Mouse (Mus musculus) left cerebral cortex, adult 11 months (tissue): ENCODE measurements around the gene Dlk2.
A peak's percentile ranks its signal among the peaks of the same experiment; 100 is the strongest.

ENCODE experiments used
- DNase-seq: peaks from one replicate; pipeline ENCODE4 v3.0.0; 2022; ENCODE audit warnings: low spot score

Gene Dlk2

DNA sequence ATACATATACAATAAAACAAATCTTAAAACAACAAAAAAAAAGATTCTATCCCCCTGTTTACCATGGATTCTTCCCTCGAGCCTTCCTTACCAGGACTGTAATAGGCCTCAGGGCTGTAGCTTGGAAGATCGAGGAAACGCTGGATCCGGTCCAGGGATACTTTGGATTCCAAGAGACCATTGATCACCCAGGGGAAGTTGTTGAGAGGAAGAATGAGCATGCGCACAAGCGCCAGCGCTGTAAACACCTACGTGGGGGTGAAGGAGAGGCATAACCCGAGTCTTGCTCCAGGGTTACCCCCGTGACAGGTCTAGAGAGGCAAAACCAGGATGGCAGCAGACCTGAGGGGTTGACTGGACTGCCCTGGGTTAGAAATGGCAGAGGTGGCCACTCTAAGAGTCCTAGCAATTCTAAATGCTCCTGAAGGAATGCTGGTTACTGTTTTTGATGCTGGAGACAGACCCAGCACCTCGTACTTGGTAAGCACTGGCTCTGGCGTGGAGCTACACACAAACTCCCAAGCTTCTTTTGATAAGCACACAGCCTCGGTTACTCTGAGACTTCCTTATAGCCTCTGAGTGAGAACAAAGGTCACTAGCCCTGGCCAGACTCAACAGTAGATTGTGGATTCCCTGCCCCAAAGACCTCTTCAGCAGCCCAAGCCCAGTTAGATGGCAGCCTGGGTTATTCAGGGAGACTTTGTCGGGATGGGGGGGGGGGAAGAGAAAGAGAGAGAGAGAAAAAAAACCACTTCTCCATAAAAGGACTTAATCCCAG lies 25.0 kb downstream of the Dlk2 start:
- DNase-seq, result no peak

DNA sequence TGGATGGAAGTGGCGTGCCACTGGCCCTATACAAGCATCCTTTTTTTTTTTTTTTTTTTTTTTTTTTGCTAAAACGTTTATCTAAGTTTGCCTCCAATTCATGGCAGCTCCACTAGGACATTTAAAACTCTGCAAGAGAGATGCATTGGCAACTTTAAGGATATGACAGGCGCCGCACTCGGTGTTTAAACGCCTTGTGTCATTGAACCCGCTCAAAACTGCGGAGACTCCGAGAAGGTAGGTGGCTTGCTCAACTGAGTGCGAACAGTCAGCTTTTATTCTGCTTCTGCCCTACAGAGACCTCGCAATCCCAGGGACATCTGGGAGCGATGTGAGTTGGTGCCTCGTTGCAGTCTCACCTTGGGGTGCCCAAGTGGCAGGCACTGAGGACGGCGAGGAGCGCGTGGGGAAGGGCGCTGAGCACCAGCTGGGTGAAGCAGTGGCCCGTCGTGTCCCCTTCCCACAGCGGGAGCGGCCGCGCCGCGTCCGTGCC lies 30.2 kb downstream of the Dlk2 start:
- DNase-seq, result no peak

GRCm38 (mm10) chr17:46327906-46328534 lies 30.8 kb downstream of the Dlk2 start, which contains the start of gene Abcc10:
Abcc10 (minus strand) TSS chr17:46328352.
- peak; percentile 89 for DNase-seq

GRCm38 (mm10) chr17:46328723-46329122 lies 31.5 kb downstream of the Dlk2 start:
- no peak for DNase-seq

DNA sequence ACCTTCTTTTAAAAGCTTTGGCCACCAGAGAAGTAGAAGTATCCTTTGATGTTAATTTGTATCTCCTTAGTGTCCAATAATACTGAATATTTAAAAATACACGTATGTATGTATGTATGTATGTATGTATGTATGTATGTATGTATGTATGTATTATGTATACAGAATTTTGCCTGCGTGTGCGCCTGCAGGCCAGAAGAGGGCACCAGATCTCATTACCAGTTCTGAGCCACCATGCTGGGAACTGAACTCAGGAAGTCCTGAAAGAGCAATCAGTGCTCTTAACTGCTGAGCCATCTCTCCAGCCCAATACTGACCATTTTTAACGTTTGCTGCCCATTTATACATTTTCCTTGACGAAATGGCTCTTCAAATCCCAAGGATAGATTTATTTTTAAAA lies 39.3 kb downstream of the Dlk2 start:
- no peak for DNase-seq

DNA sequence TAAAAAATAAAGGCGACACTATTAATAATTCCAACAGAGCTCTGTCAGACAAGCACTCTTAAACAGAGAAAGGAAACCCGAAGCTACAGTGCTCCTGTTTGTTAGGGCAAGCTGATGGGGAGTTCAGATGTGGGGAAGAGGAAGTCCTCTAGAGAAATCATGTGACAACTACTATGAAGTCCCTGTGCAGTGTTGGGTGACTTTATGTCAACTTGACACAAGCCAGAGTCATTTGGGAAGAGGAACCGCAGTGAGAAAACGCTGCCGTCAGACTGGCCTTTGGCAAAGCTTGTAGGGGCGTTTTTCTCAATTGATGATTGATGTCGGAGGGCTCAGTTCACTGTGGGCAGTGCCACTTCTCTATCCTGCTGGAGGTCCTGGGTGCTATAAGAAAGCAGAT lies 44.0 kb downstream of the Dlk2 start:
- no peak for DNase-seq

- no peak for DNase-seq
Observed at GRCm38 (mm10) chr17:46351026-46351700, 53.9 kb downstream of the Dlk2 start.
